Mouse (Mus musculus) left cerebral cortex, adult 2 months (tissue): ENCODE data around the gene Sdhaf1. TPM values are rescaled to one million over a fixed set of nuclear protein-coding genes. Genes with fewer than 3 reads are reported as not detected.
A peak's percentile ranks its signal among the peaks of the same experiment; 100 is the strongest.

Experiments
- DNase-seq, 2 experiments: peaks; one replicate each; pipeline ENCODE4 v3.0.0; 2021 to 2022; ENCODE audit warnings: low spot score in 2 of 2, mixed read lengths in 1 of 2; ENCODE audit errors: extremely low spot score in 1 of 2
- H3K27ac ChIP-seq: fragments of 200-600 bp; 2 replicates; pipeline ENCODE4 v1.8.1; 2022
- H3K4me3 ChIP-seq: fragments of 200-600 bp; 2 replicates; pipeline ENCODE4 v1.8.1; 2022
- CTCF ChIP-seq: fragments of 200-600 bp; IDR thresholded peaks from 2 replicates; pipeline ENCODE4 v1.8.1; 2022; ENCODE audit warnings: antibody characterized with exemption, mild to moderate bottlenecking, moderate library complexity
- intact Hi-C: fragments of 180-260 bp; cut with DNase I; formaldehyde crosslinking; loops from one replicate; pipeline ENCODE4 v1.15.1; 2025
- long read RNA-seq, 2 experiments: library from polyadenylated mRNA; stranded (forward); transcript quantifications; one replicate each; pipeline ENCODE4 v2.0.0; 2021; ENCODE audit warnings: borderline mapping rate in 2 of 2
- total RNA-seq, 2 experiments: library from RNA; stranded (reverse); gene quantifications; 2 replicates each; pipeline ENCODE4 v1.2.3; 2021

Gene Sdhaf1
- 1 to 10 TPM; 7.0 to 8.0 TPM for total RNA-seq
- long read RNA-seq, experiment 1, transcript Sdhaf1-201 (1 exons, 2,490 nt), result major isoform, 16 of 16 reads
- long read RNA-seq, experiment 1, partial matches to known transcripts, result 0 of 16 reads
- long read RNA-seq, experiment 1, other reads (novel, unspliced or antisense), result 0 of 16 reads
- long read RNA-seq, experiment 2, transcript Sdhaf1-201 (1 exons, 2,490 nt), result major isoform, 7 of 7 reads
- long read RNA-seq, experiment 2, partial matches to known transcripts, result 0 of 7 reads
- long read RNA-seq, experiment 2, other reads (novel, unspliced or antisense), result 0 of 7 reads

- H3K27ac ChIP-seq, result peak within 1 kb of the TSS; percentile 75
- intact Hi-C loops, result no loop called here
- DNase-seq, result no peak
- no peak for TF ChIP-seq CTCF
- H3K4me3 ChIP-seq, result no peak within 1 kb of the TSS; the same call in 1 of the 2 replicates
Observed at GRCm38 (mm10) chr7:30323795-30324194, at the start of gene Sdhaf1. Sdhaf1 (minus strand) TSS chr7:30323895.

GRCm38 (mm10) chr7:30367466-30367865 lies 43.8 kb upstream of the Sdhaf1 start:
- H3K4me3 ChIP-seq, result no peak overlapping the region
- no peak for DNase-seq
- no peak for TF ChIP-seq CTCF
- intact Hi-C loops, result no loop called here
- no peak overlapping the region for H3K27ac ChIP-seq

- H3K4me3 ChIP-seq, result peak overlapping the region; percentile 54
- no peak for TF ChIP-seq CTCF
- no peak for DNase-seq
- H3K27ac ChIP-seq, result peak overlapping the region; percentile 87
- intact Hi-C loops, result no loop called here
Observed at GRCm38 (mm10) chr7:30363344-30363738, 39.6 kb upstream of the Sdhaf1 start.

- Histone ChIP-seq H3K27ac (peak within 1 kb of the TSS; percentile 87), H3K4me3 (peak within 1 kb of the TSS; percentile 54)
- no peak for TF ChIP-seq CTCF
- intact Hi-C loops, result no loop called here
- peak; percentile 69 to 72 for DNase-seq
Observed at GRCm38 (mm10) chr7:30362652-30363343, 39.1 kb upstream of the Sdhaf1 start, which contains the start of gene Lrfn3. Lrfn3 (minus strand) TSS chr7:30362772.

GRCm38 (mm10) chr7:30360028-30360427 lies 36.3 kb upstream of the Sdhaf1 start:
- intact Hi-C loops, result no loop called here
- DNase-seq, result no peak
- H3K4me3 ChIP-seq, result no peak overlapping the region
- no peak for TF ChIP-seq CTCF
- no peak overlapping the region for H3K27ac ChIP-seq

GRCm38 (mm10) chr7:30359276-30359865 lies 35.7 kb upstream of the Sdhaf1 start:
- DNase-seq, result no peak
- Histone ChIP-seq H3K27ac (no peak overlapping the region), H3K4me3 (no peak overlapping the region)
- intact Hi-C loops, result no loop called here
- no peak for TF ChIP-seq CTCF

- intact Hi-C loops, result no loop called here
- no peak overlapping the region for H3K27ac ChIP-seq
- no peak for DNase-seq
- no peak for TF ChIP-seq CTCF
- H3K4me3 ChIP-seq, result no peak overlapping the region
Observed at GRCm38 (mm10) chr7:30358378-30359186, 34.9 kb upstream of the Sdhaf1 start.

GRCm38 (mm10) chr7:30354059-30354458 lies 30.4 kb upstream of the Sdhaf1 start:
- H3K27ac ChIP-seq, result no peak overlapping the region
- intact Hi-C loops, result no loop called here
- no peak overlapping the region for H3K4me3 ChIP-seq
- no peak for DNase-seq
- TF ChIP-seq CTCF, result no peak

- TF ChIP-seq CTCF, result peak; percentile 78
- DNase-seq, result peak; percentile 61 to 64
- H3K4me3 ChIP-seq, result no peak overlapping the region
- intact Hi-C loops, result no loop called here
- H3K27ac ChIP-seq, result no peak overlapping the region
Observed at GRCm38 (mm10) chr7:30353279-30353822, 29.7 kb upstream of the Sdhaf1 start.

- no peak overlapping the region for H3K4me3 ChIP-seq
- intact Hi-C loops, result no loop called here
- TF ChIP-seq CTCF, result peak; percentile 96
- peak; percentile 83 to 84 for DNase-seq
- peak overlapping the region; percentile 36; the same call in 1 of the 2 replicates for H3K27ac ChIP-seq
Observed at GRCm38 (mm10) chr7:30347828-30348227, 24.1 kb upstream of the Sdhaf1 start.

GRCm38 (mm10) chr7:30346635-30347379 lies 23.1 kb upstream of the Sdhaf1 start:
- no peak for TF ChIP-seq CTCF
- intact Hi-C loops, result no loop called here
- DNase-seq, result no peak
- no peak overlapping the region for H3K4me3 ChIP-seq
- H3K27ac ChIP-seq, result no peak overlapping the region
